Mouse (Mus musculus) megakaryocyte, adult 5-6 weeks (primary cell): ENCODE measurements around the gene Adam33. TPM values are rescaled to one million over a fixed set of nuclear protein-coding genes. Genes with fewer than 3 reads are reported as not detected.

Experiments
- ATAC-seq: 2 replicates; pipeline ENCODE4 v1.8.0; 2016; ENCODE audit warnings: mild to moderate bottlenecking, inconsistent platforms; ENCODE audit not compliant: poor library complexity, severe bottlenecking
- total RNA-seq, 2 experiments: library from RNA; stranded (forward) in 1 of 2; stranded (reverse) in 1 of 2; fragments of 153-499, 151-499 nt in 1 of 2; fragments of 221-1000, 200-1000 nt in 1 of 2; gene quantifications; 2 replicates each; pipeline versions ENCODE4 v1.2.3 to v1.2.4; 2015 to 2017

Adam33 gene
- total RNA-seq, 2 experiments from 2014 or later: 0.18 TPM; not detected in 1

DNA sequence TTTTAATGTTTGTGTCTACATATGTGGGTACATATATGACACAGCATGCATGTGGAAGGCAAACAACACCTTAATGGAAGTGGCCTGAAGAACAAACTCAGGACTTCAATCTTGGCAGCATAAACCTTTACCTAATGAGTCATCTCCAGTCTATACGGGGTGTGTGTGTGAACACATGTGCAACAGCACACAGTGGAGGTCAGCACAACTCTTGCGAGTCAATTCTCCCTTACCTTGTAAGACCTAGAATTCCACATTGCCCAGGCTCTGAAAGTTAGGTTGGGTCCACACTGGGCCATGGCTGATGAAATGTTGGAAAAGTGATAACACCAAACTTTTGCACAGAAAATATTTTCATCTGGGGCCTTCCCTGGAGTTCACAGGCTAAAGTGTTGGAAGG, 33.1 kb downstream of the Adam33 start:
- ATAC-seq: no peak

- no peak for ATAC-seq
Observed at GRCm38 (mm10) chr2:131029065-131029935, 34.3 kb downstream of the Adam33 start.

DNA sequence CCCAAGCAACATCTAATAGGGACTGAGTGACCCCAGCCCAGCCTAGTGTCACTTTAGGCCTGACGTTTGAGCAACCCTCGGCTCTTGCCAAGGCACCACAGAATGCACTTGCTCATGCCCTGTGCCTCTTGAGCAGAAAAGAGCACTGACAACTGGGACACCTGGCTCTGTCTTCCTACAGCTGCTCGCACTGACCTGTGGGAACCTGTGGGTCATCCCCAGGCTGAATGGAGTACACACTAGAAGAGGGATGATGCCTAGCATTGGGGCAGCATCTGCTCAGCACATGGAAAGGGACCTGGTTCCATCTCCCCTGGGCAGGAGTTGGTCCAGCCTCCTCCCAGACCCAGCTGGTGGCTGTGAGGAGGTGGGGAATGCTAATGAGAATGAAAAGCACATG, 36.7 kb downstream of the Adam33 start:
- no peak for ATAC-seq

DNA sequence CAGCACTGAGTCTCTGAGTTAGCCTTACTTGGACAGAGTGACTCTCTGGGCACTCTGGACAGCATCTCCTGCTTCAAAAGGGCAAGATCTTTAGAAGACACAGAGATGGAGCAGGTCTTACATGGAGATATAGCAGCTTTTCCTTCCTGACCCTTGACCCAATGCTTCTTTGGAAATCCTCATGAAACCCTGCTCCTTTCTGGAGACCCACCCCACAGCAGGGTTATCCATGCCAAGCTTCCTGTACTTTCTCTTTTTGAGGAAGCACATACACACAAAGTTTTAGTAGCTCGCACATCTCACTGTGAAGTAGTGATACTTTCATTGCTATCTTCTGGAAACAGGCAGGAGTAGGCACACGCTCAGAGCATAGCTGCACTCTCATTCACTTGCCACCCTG, 38.4 kb downstream of the Adam33 start:
- ATAC-seq: no peak

GRCm38 (mm10) chr2:131010566-131010965, 53.0 kb downstream of the Adam33 start:
- no peak for ATAC-seq

GRCm38 (mm10) chr2:131009123-131009522, 54.5 kb downstream of the Adam33 start:
- ATAC-seq: no peak

Other genes starting within 250 kb of the Adam33 start
- 11.3 and 14.6 TPM in 2 replicates for gene 4930402H24Rik, start 157.4 kb downstream of the Adam33 start, total RNA-seq (2015)
- gene 4930402H24Rik, start 157.4 kb downstream of the Adam33 start, total RNA-seq (2017): 8.7 and 15.4 TPM in 2 replicates
- 24.8 and 30.7 TPM in 2 replicates for gene Atrn, start 157.3 kb downstream of the Adam33 start, total RNA-seq (2015)
- 23.1 and 26.5 TPM in 2 replicates for gene Atrn, start 157.3 kb downstream of the Adam33 start, total RNA-seq (2017)
- not detected in 2 replicates for gene Gfra4, start 20.7 kb downstream of the Adam33 start, total RNA-seq (2015)
- gene Gfra4, start 20.7 kb downstream of the Adam33 start, total RNA-seq (2017): not detected in 2 replicates
- gene Siglec1, start 23.0 kb upstream of the Adam33 start, total RNA-seq (2015): 2.3 and 4.2 TPM in 2 replicates
- 1.1 and 1.5 TPM in 2 replicates for gene Siglec1, start 23.0 kb upstream of the Adam33 start, total RNA-seq (2017)
- gene Hspa12b, start 63.5 kb upstream of the Adam33 start, total RNA-seq (2015): not detected in 2 replicates
- not detected in 2 replicates for gene Hspa12b, start 63.5 kb upstream of the Adam33 start, total RNA-seq (2017)
- gene Gm11037, start 69.7 kb upstream of the Adam33 start, total RNA-seq (2015): not detected in 2 replicates
- gene Gm11037, start 69.7 kb upstream of the Adam33 start, total RNA-seq (2017): not detected in 2 replicates
- gene 1700037H04Rik, start 96.3 kb upstream of the Adam33 start, total RNA-seq (2015): 21.5 and 31.3 TPM in 2 replicates
- gene 1700037H04Rik, start 96.3 kb upstream of the Adam33 start, total RNA-seq (2017): 15.5 and 22.7 TPM in 2 replicates
- 7.7 and 8.7 TPM in 2 replicates for gene Cenpb, start 116.3 kb upstream of the Adam33 start, total RNA-seq (2015)
- gene Cenpb, start 116.3 kb upstream of the Adam33 start, total RNA-seq (2017): 15.6 and 16.8 TPM in 2 replicates
- 21.5 and 25.5 TPM in 2 replicates for gene Cdc25b, start 123.1 kb upstream of the Adam33 start, total RNA-seq (2015)
- 29.1 and 35.0 TPM in 2 replicates for gene Cdc25b, start 123.1 kb upstream of the Adam33 start, total RNA-seq (2017)
- gene Spef1, start 123.5 kb upstream of the Adam33 start, total RNA-seq (2015): 1.5 and 1.8 TPM in 2 replicates
- 2.4 and 3.3 TPM in 2 replicates for gene Spef1, start 123.5 kb upstream of the Adam33 start, total RNA-seq (2017)
- 13.6 and 14.0 TPM in 2 replicates for gene Ap5s1, start 143.3 kb upstream of the Adam33 start, total RNA-seq (2015)
- 8.4 and 13.5 TPM in 2 replicates for gene Ap5s1, start 143.3 kb upstream of the Adam33 start, total RNA-seq (2017)
- gene Mavs, start 170.2 kb upstream of the Adam33 start, total RNA-seq (2015): 17.3 and 20.8 TPM in 2 replicates
- gene Mavs, start 170.2 kb upstream of the Adam33 start, total RNA-seq (2017): 14.4 and 14.8 TPM in 2 replicates
- 60.1 and 74.2 TPM in 2 replicates for gene Pank2, start 198.7 kb upstream of the Adam33 start, total RNA-seq (2015)
- gene Pank2, start 198.7 kb upstream of the Adam33 start, total RNA-seq (2017): 42.9 and 51.0 TPM in 2 replicates